16 mouse cellular contexts compared by ENCODE assay signal in the genomic region with DNA sequence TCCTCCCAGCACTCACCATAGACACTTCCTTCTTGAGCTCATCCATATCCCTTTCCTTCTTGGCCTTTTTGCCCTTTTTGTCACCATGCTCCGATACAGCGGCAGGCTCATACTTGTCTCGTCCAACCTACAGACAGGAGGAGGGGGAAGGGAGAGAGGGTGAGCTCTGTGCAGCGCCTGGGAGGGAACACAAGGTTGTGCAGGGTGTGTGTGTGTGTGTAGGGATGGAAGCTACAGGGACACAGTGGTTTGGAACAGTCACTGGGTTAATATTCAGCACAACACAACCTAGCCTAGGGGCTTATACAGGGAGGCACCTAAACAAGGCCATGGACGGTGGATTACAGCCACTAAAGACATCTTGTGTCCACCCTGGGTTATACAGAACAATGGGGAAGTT. TPM values are rescaled to one million over a fixed set of nuclear protein-coding genes. Genes with fewer than 3 reads are reported as not detected.
DNase-seq lines count a peak whose midpoint lies in the region; ATAC-seq and TF ChIP-seq lines count a peak whose summit lies in the region.
"Had no signal": no experiment of that assay in that cellular context is flagged by ENCODE, and none has a peak within 500 bp of the region (broad histone marks: within the 10 kb centered on the region; RNA-seq: fewer than 3 reads in every experiment).

No protein-coding gene starts in this region.

- peak overlapping the region; percentile 25 for H3K4me3 ChIP-seq in cerebellum, adult 2 months (replicated peaks; ENCODE audit: insufficient read depth, low read depth, low read length)
- 0 out of 2 replicates have a peak overlapping the region, but pooled peaks have one; percentile 19 for H3K4me3 ChIP-seq in heart, embryonic 13.5 days
- H3K4me3 ChIP-seq in testis, adult 2 months (ENCODE audit: control insufficient read depth, low read depth, low read length): no peak overlapping the region
- H3K4me3 ChIP-seq: forebrain, embryonic 15.5 days; gastrocnemius, adult 2 months; limb, embryonic 10.5 days; liver, embryonic 12.5 days; lung, embryonic 15.5 days had no signal

- intact Hi-C loops in heart, postnatal 14 days (cut with DNase I): loop anchor here (10.0 kb wide), 1 partner anchor 1770 kb away; no protein-coding TSS in a partner anchor

- DNase-seq in cerebellum, adult 2 months: peak in 1 of 2 experiments; percentile 18
- no peak for DNase-seq in cerebellum, postnatal 36 days
- DNase-seq in heart, postnatal 14 days: no peak
- no peak for DNase-seq in testis, postnatal 10 days (ENCODE audit: low spot score)
- no peak for DNase-seq in frontal cortex, adult 2 months (ENCODE audit: extremely low spot score in 1 of 2, low spot score in 1 of 2)
- DNase-seq in gastrocnemius, postnatal 4 days (ENCODE audit: low spot score in 2 of 2): no peak
- DNase-seq: embryo, embryonic 11 days; gastrocnemius, adult 2 months; layer of hippocampus, postnatal 36 days had no signal

- no peak for ATAC-seq in heart, embryonic 13.5 days (ENCODE audit: extremely low read depth, insufficient number of reproducible peaks, low FRiP score, low TSS enrichment)
- ATAC-seq: activated CD4-positive, CD25-positive, alpha-beta regulatory T cell, adult 4 months; forebrain, embryonic 15.5 days; liver, embryonic 12.5 days had no signal

- no peaks in the 10 kb centered on the region for H3K27me3 ChIP-seq in cerebellum, adult 2 months (ENCODE audit: control insufficient read depth, insufficient read depth, low read length)
- H3K27me3 ChIP-seq in heart, embryonic 13.5 days (replicated peaks): no peaks in the 10 kb centered on the region
- H3K27me3 ChIP-seq in testis, adult 2 months (ENCODE audit: control insufficient read depth, insufficient read depth, low read length): no peaks in the 10 kb centered on the region
- H3K27me3 ChIP-seq: forebrain, embryonic 15.5 days; liver, embryonic 12.5 days; lung, embryonic 15.5 days had no signal

- H3K4me2 ChIP-seq in heart, embryonic 13.5 days: peak overlapping the region; percentile 76
- H3K4me2 ChIP-seq: forebrain, embryonic 15.5 days; liver, embryonic 12.5 days; lung, embryonic 15.5 days had no signal

- TF ChIP-seq POLR2A in cerebellum, adult 2 months (IDR thresholded peaks at IDR 0.05; ENCODE audit: borderline replicate concordance, insufficient read depth, low read length): no peak
- no peak for TF ChIP-seq POLR2A in testis, adult 2 months (IDR thresholded peaks at IDR 0.05; ENCODE audit: control insufficient read depth, low read depth, low read length)

- H3K27ac ChIP-seq in cerebellum, adult 2 months (ENCODE audit: insufficient read depth, low read length): peak overlapping the region; percentile 7; the same call in 1 of the 2 replicates
- peak overlapping the region; percentile 100 for H3K27ac ChIP-seq in heart, embryonic 13.5 days (replicated peaks)
- peak overlapping the region; percentile 44 for H3K27ac ChIP-seq in testis, adult 2 months (ENCODE audit: control insufficient read depth, insufficient read depth, low read depth, low read length)
- H3K27ac ChIP-seq: forebrain, embryonic 15.5 days; gastrocnemius, adult 2 months; limb, embryonic 10.5 days; liver, embryonic 12.5 days had no signal

- peaks cover 52% of the 10 kb centered on the region for H3K36me3 ChIP-seq in heart, embryonic 13.5 days
- H3K36me3 ChIP-seq in testis, adult 2 months (ENCODE audit: control insufficient read depth, insufficient read depth, low read length): no peaks in the 10 kb centered on the region

- TF ChIP-seq CTCF in cerebellum, adult 2 months (IDR thresholded peaks at IDR 0.05; ENCODE audit: borderline replicate concordance, insufficient read depth, low read depth, low read length): no peak
- no peak for TF ChIP-seq CTCF in testis, adult 2 months (IDR thresholded peaks at IDR 0.05; ENCODE audit: control insufficient read depth, insufficient read depth, insufficient replicate concordance, low read depth, low read length)

- 28% methylated on average over 5 of the region's 5 CpGs for WGBS in cerebellum, adult 2 months
- WGBS in heart, embryonic 13.5 days: 48% methylated on average over 5 of the region's 5 CpGs

- no peaks in the 10 kb centered on the region for H3K9me3 ChIP-seq in heart, embryonic 13.5 days
- H3K9me3 ChIP-seq: forebrain, embryonic 15.5 days; limb, embryonic 10.5 days; liver, embryonic 12.5 days; lung, embryonic 15.5 days had no signal

- H3K9ac ChIP-seq in heart, embryonic 13.5 days: peak overlapping the region; percentile 75
- H3K9ac ChIP-seq: forebrain, embryonic 15.5 days; liver, embryonic 12.5 days; lung, embryonic 15.5 days had no signal

- H3K4me1 ChIP-seq in cerebellum, adult 2 months (ENCODE audit: control insufficient read depth, insufficient read depth, low read length): peaks cover 65% of the 10 kb centered on the region
- peaks cover 100% of the 10 kb centered on the region for H3K4me1 ChIP-seq in heart, embryonic 13.5 days
- peaks cover 2% of the 10 kb centered on the region; the same call in 1 of the 2 replicates for H3K4me1 ChIP-seq in testis, adult 2 months (ENCODE audit: control insufficient read depth, insufficient read depth, low read length)

RNA-seq across cellular contexts. Expression of a gene that starts 9.5 kb away (rescaled TPM):
- polyA plus RNA-seq in cerebellum, adult 2 months (2012; rRNA removed): 826 and 1,031 TPM in 2 replicates
- polyA plus RNA-seq in heart, embryonic 13.5 days (2015; fragmentation: Nextera tagmentation; extraction: Ambion mirVana): 243 and 250 TPM in 2 replicates
- 100 to 1,000 TPM; 773 to 866 TPM for total RNA-seq in heart, postnatal 14 days (2021)
- 54.7 and 57.0 TPM in 2 replicates for polyA plus RNA-seq in testis, adult 2 months (2012; rRNA removed)
- polyA plus RNA-seq in frontal cortex, adult 2 months (2012; rRNA removed): 503 and 558 TPM in 2 replicates
- 100 to 1,000 TPM; 112 to 117 TPM for total RNA-seq in gastrocnemius, postnatal 4 days (2021)

Comparison
In these comparisons a context has a peak if more than half of its experiments do, and no peak if none do; other contexts are left out.
1. H3K27ac ChIP-seq: peak in every context shown above with its lines; median percentile 100 in heart, embryonic 13.5 days; 44 in testis, adult 2 months; 7 in cerebellum, adult 2 months.